Mouse (Mus musculus) frontal cortex, postnatal 10 days (tissue): ENCODE results near the gene Fam53b.
"Not testable (repeated sequence)": the region's sequence is repeated elsewhere in the genome, so short reads cannot be mapped to it uniquely, and the experiment has no call there.

Source experiments
- DNase-seq, 2 experiments: peaks; one replicate each; pipeline ENCODE4 v3.0.0; 2022; ENCODE audit warnings: low spot score in 2 of 2, mixed read lengths in 1 of 2

Gene Fam53b

DNA sequence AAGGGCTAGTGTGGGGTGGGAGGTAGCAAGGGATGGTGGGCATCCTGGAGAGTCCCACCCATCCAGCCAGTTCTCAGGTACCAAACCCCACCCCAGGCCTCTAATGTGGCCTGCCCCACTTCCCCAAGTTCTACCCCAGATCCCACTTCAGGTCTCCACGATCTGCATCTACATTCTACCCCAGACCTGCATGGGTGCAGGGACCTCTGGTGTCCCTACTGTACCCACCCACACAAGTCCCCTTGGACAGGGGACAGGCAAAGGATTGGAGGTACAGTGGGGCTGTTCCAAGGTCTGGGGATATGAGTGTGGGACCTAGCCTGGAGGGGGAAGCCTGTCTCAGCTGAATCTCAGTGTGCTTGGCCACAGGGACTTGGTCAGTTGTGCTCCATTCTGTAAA is 131.9 kb downstream of the Fam53b start:
- DNase-seq: no peak

GRCm38 (mm10) chr7:132681296-132681695 is 132.4 kb downstream of the Fam53b start:
- DNase-seq: no peak

GRCm38 (mm10) chr7:132679549-132679948 is 134.1 kb downstream of the Fam53b start:
- no peak for DNase-seq

DNA sequence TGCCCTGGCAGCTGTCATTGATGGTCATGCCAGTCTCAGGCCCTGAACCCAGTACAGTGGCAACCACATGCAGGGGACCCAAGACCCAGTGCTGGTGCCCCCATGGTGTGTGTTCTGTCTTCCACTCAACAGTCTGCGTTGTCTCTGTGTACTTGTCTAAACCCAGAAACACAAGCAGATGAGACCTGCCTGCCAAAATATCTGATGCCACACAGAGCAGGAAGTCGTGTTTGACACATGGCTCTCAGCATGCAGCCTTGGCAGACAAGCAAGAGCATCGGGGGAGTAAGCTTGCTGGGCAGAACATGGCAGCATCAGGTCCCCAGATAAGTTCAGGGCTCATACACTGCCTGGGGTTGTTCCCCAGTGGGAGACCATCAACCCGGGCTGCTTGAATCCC is 134.6 kb downstream of the Fam53b start:
- no peak for DNase-seq

DNA sequence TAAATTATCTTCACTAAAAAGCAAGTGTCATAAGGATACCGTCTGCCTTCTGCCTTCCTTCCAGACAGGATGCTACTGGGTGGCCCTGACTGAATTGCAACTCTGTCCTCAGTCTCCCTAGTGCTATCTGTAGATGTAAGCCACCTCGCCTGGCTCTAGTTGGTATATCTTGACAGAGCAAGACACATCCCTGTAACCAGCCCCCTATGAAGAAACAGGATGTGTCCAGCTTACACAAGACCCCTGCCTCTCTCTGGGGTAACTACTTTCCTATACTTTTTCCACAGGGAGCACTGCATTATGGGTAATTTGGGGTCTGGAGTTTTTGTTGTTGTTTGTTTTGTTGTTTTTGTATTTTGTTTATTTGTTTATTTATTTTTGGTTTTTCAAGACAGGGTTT is 137.8 kb downstream of the Fam53b start:
- no peak for DNase-seq

DNA sequence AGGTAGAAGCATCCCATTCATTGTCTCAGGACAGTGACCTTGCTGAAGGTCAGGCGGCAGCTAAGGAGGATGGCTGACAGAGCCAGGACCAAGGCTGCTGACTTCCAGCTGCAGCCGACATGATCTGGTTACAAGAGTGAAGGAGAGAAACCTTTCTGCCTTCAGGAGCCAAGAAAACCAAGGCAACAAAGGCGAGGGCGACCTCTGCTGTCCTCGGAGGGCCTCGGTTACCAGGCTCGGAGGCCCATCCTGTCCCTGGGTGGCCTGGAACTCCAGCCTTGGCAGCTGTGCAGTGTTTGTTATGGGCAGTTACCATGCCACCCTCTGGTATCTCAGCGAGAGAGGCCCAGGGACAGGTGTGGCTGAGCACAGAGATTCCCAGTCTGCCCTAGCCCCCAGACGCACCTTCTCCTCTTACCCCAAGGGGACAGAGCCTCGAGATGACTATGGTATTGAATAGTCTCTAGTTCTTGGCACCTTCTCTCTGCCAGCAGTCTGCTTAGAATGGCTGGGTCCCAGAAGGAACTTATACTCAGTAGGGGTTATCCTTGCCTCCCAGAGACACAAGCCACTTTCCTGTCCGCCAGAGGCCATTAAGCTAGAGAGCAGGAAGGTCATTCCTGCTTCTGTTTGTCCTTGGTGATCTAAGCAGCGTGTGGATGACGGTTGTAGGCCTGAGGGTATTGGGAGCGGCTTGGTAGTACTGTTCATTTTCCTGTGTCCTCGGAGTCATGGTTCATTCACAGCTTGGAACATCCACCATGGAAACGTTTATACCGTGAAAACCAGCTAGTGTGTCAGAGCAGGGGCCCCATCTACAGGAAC is 139.5 kb downstream of the Fam53b start:
- no peak for DNase-seq

DNA sequence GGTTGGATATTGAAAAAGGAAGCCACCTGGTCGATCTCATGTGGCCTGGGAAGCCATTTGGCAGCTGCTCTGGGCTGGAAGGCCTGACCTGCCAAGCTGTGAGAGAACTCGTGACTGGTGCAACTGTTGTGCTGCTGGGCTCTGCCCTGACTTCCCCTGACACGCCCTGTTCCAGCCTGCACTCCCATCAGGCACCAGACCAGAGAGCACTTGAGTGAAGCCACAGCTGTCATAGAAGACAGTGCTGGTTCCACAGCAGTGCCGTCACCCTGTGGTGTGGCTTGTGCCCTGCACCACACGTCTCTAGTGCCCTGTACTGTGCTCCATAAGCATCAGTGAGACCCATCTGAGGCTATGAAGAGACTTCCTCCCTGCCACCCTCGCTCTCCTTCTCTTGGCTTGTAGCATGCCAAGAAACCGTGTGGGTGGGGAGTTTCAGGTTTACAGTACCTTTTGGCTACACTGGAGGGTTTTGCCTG is 141.2 kb downstream of the Fam53b start:
- no peak for DNase-seq

- no peak for DNase-seq
Measured at GRCm38 (mm10) chr7:132670863-132671165, 142.9 kb downstream of the Fam53b start.

DNA sequence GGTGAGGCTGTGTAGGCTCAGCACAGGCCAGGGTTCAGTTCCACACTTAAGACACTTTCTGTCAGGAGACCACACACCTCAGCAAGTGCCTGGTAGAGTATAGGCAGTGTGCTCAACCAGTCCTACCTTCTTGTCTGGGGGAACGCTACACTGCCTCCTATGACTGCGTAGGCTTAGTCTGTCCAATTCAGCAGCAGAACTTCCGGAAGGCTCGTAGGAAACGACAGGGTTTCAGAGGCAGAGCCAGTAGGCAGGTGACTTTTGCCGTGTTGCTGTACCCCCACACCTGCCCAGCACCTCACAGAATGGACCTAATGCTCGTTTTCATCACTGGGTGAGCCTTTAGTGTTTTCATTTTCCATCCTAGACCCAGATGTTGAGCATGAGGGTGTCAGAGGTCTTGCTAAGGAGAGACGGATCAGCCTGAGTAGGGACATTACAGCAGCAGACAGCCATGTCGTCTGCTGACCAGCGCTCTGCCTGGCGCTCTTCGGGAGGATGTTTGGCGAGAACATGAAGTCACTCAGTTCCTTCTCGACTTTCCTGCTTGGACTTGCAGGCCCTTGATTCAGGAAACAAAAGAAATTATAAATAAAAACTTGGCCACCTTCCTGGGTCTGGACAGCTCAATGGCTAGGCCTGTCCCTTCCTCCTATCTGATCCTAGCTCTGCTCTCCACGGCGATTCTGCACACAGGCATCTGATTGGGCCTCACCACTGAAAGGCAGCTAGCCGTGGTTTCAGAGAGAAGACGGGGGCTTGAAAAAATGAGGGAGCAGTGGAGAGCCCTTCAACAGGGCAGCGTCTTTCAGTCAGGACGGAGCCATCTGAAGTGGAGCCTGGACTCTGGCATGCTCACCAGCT is 143.5 kb downstream of the Fam53b start:
- DNase-seq: no peak

- DNase-seq: no peak
Measured at GRCm38 (mm10) chr7:132668604-132669003, 145.1 kb downstream of the Fam53b start.

- no peak for DNase-seq
Measured at GRCm38 (mm10) chr7:132666516-132666915, 147.2 kb downstream of the Fam53b start.

DNA sequence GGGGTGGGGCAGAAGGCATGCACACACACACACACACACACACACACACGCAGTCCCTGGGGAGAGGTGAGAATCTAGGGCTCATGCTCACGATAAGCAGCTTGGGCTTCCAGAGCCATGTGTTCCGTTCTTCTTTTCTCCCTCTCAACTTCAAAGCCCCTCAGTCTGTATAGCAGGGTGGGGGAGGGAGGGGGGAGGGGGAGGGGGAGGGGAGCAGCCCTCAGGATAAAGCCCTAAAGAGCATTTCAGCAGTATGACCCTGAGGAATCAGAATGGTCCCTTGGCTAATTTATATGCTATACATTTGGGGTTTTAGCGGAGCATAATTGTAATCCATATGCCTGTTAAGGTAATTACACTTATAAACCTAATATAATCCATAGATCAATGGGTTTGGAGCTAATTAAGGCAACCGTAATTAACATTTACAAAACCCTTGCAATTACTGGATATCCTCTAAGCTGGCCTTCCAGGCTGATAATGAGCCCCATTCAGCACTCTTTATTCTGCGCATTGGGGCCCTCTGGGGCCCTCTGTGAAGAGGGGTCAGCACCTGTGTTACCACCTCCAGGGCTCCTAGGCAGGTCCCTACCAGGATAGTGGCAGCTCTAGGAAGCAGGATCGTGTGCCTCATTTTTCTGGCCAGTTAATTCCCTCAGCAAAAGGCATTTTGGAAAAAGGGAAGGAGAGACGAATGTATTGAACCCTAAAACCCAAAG is 147.9 kb downstream of the Fam53b start:
- DNase-seq: no peak

DNA sequence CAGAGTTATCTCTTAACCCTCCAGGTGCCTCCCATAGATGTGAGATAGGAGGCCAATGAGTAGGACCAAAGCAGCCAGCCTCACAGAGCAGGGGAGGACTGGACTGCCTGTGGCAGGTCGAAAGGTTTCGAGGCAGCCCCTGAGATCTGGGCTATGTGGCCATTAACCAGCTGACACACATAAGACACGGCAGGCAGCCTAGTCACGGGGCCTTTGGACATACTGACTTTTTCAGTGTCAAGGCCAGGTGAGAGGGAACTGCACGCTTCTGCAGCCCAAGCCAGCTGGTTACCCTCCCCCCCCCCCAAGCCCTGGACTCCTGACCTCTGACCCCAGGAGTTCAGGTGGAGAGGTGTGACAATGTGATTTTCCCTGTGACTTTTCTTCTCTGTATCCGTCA is 148.9 kb downstream of the Fam53b start:
- DNase-seq: no peak

DNA sequence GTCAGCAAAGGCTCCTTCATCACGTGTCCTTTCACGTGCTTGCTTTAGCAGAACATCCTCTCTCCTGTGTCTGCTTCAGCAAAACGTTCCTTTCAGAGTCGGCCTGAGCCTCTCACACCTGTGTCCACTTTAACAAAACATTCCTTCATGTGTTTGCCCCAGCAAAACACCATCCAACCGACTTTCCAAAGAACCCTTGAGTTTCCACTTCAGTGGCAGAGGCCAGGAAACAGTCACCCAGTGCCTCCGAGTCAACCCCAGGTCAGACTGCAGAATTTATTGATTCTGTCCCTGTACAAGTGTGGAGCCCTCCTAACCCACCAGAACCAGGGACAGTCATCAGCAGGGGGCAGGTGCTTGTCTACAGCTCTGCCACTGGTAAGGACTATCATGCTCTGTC is 150.9 kb downstream of the Fam53b start:
- not testable (repeated sequence) for DNase-seq
